ENCODE assay signal across 8 mouse cellular contexts in the genomic region with DNA sequence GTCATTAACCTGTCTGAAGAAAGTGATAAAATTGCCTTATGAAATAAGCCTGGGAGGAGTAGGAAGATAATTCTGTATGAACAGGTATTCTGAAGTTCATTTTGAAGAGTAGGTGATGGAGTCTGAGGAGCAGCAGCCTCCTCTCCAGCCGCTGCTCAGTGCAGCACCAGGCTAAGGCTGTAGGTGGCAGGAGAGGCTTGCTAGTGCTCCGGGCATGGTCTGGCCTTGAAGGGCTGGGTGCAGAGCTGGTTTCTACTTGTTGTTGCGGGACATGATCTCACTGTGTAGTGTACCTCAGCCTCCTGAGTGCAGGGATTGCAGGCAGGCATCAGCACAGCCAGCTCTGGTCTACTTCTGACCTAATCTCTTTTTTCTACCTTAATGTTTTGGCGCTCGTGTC. TPM values are rescaled to one million over a fixed set of nuclear protein-coding genes. Genes with fewer than 3 reads are reported as not detected.
DNase-seq lines count a peak whose midpoint lies in the region; ATAC-seq and TF ChIP-seq lines count a peak whose summit lies in the region.

No protein-coding gene starts in this region.

- no peaks in the 10 kb centered on the region for H3K9me3 ChIP-seq in hindbrain, embryonic 10.5 days
- H3K9me3 ChIP-seq in hindbrain, embryonic 12.5 days (replicated peaks), result no peaks in the 10 kb centered on the region
- no peaks in the 10 kb centered on the region for H3K9me3 ChIP-seq in intestine, postnatal 0 days (ENCODE audit: control insufficient read depth)
- H3K9me3 ChIP-seq in midbrain, embryonic 10.5 days (replicated peaks), result no peaks in the 10 kb centered on the region

- intact Hi-C loops in left cerebral cortex, postnatal 14 days (cut with DNase I), result loop anchor here (5.0 kb wide), 2 partner anchors 185 to 430 kb away; no protein-coding TSS in a partner anchor

- WGBS in hindbrain, embryonic 10.5 days, result 75% methylated on average over 5 of the region's 5 CpGs
- WGBS in hindbrain, embryonic 12.5 days, result 74% methylated on average over 5 of the region's 5 CpGs
- 51% methylated on average over 5 of the region's 5 CpGs for WGBS in intestine, postnatal 0 days
- WGBS in midbrain, embryonic 10.5 days, result 78% methylated on average over 5 of the region's 5 CpGs

- no peak for ATAC-seq in hindbrain, embryonic 12.5 days (ENCODE audit: low FRiP score)
- peak; percentile 86 for ATAC-seq in granulocyte monocyte progenitor cell, adult 5-6 weeks (replicated peaks; ENCODE audit: poor library complexity, severe bottlenecking)
- peak; percentile 67; the same call in 1 of the 2 replicates for ATAC-seq in intestine, postnatal 0 days

- TF ChIP-seq CTCF in intestine, postnatal 0 days (IDR thresholded peaks at IDR 0.05; ENCODE audit: low read depth), result peak; percentile 92

- H3K4me2 ChIP-seq in hindbrain, embryonic 12.5 days (replicated peaks), result no peak overlapping the region
- no peak overlapping the region for H3K4me2 ChIP-seq in intestine, postnatal 0 days (replicated peaks; ENCODE audit: low read depth)

- H3K27me3 ChIP-seq in hindbrain, embryonic 10.5 days (ENCODE audit: insufficient read depth, poor library complexity, severe bottlenecking), result no peaks in the 10 kb centered on the region
- no peaks in the 10 kb centered on the region for H3K27me3 ChIP-seq in hindbrain, embryonic 12.5 days
- H3K27me3 ChIP-seq in intestine, postnatal 0 days (replicated peaks; ENCODE audit: control insufficient read depth, insufficient read depth, low read length), result no peaks in the 10 kb centered on the region
- H3K27me3 ChIP-seq in midbrain, embryonic 10.5 days (ENCODE audit: low read depth, poor library complexity, severe bottlenecking), result no peaks in the 10 kb centered on the region

- no peak overlapping the region for H3K4me3 ChIP-seq in hindbrain, embryonic 10.5 days
- no peak overlapping the region for H3K4me3 ChIP-seq in hindbrain, embryonic 12.5 days
- no peak overlapping the region for H3K4me3 ChIP-seq in intestine, postnatal 0 days (ENCODE audit: low read depth, low read length)
- no peak overlapping the region for H3K4me3 ChIP-seq in midbrain, embryonic 10.5 days

- no peaks in the 10 kb centered on the region for H3K4me1 ChIP-seq in hindbrain, embryonic 10.5 days (replicated peaks)
- H3K4me1 ChIP-seq in hindbrain, embryonic 12.5 days, result no peaks in the 10 kb centered on the region
- H3K4me1 ChIP-seq in intestine, postnatal 0 days (replicated peaks; ENCODE audit: control insufficient read depth, insufficient read depth, low read length), result no peaks in the 10 kb centered on the region
- H3K4me1 ChIP-seq in midbrain, embryonic 10.5 days, result no peaks in the 10 kb centered on the region

- DNase-seq in hindbrain, embryonic 10.5 days (ENCODE audit: low spot score), result peak; percentile 41
- DNase-seq in embryo, embryonic 10 days (ENCODE audit: low spot score), result peak; percentile 58
- peak; percentile 76 for DNase-seq in left cerebral cortex, postnatal 14 days (ENCODE audit: low spot score in 2 of 2)
- peak; percentile 22 for DNase-seq in midbrain, embryonic 10.5 days (ENCODE audit: low spot score)
- DNase-seq in spleen, postnatal 10 days (ENCODE audit: low spot score in 2 of 2), result peak; percentile 19 to 65

- no peak overlapping the region for H3K9ac ChIP-seq in hindbrain, embryonic 12.5 days
- no peak overlapping the region for H3K9ac ChIP-seq in intestine, postnatal 0 days (ENCODE audit: low read depth, low read length)

- H3K36me3 ChIP-seq in hindbrain, embryonic 10.5 days, result peaks cover 94% of the 10 kb centered on the region
- peaks cover 72% of the 10 kb centered on the region for H3K36me3 ChIP-seq in hindbrain, embryonic 12.5 days
- peaks cover 35% of the 10 kb centered on the region for H3K36me3 ChIP-seq in intestine, postnatal 0 days (ENCODE audit: control insufficient read depth, insufficient read depth)
- H3K36me3 ChIP-seq in midbrain, embryonic 10.5 days, result peaks cover 95% of the 10 kb centered on the region

- no peak overlapping the region for H3K27ac ChIP-seq in hindbrain, embryonic 10.5 days
- no peak overlapping the region for H3K27ac ChIP-seq in hindbrain, embryonic 12.5 days
- H3K27ac ChIP-seq in intestine, postnatal 0 days (ENCODE audit: low read depth, low read length), result no peak overlapping the region
- no peak overlapping the region for H3K27ac ChIP-seq in midbrain, embryonic 10.5 days (replicated peaks)

RNA-seq across cellular contexts. Expression of a gene that starts 18.7 kb away (rescaled TPM):
- 28.8 and 34.5 TPM in 2 replicates for polyA plus RNA-seq in hindbrain, embryonic 10.5 days (2016; fragmentation: Nextera tagmentation; extraction: Ambion mirVana)
- 28.1 and 30.0 TPM in 2 replicates for polyA plus RNA-seq in hindbrain, embryonic 12.5 days (2016; fragmentation: Nextera tagmentation; extraction: Ambion mirVana)
- 22.2 and 30.4 TPM in 2 replicates for total RNA-seq in granulocyte monocyte progenitor cell, adult 5-6 weeks (2014; fragmentation: Nextera tagmentation)
- 12.7 and 14.9 TPM in 2 replicates for total RNA-seq in granulocyte monocyte progenitor cell, adult 5-6 weeks (2017)
- 5.2 and 5.3 TPM in 2 replicates for polyA plus RNA-seq in intestine, postnatal 0 days (2015; fragmentation: Nextera tagmentation; extraction: Ambion mirVana)
- 10 to 100 TPM; 19.7 to 20.3 TPM for total RNA-seq in left cerebral cortex, postnatal 14 days (2021)
- polyA plus RNA-seq in midbrain, embryonic 10.5 days (2016; fragmentation: Nextera tagmentation; extraction: Ambion mirVana), result 35.4 and 37.1 TPM in 2 replicates

RNA-seq across cellular contexts. Expression of a gene that starts 37.8 kb away (rescaled TPM):
- 0.72 and 0.73 TPM in 2 replicates for polyA plus RNA-seq in hindbrain, embryonic 10.5 days (2016; fragmentation: Nextera tagmentation; extraction: Ambion mirVana)
- 0.60 and 0.85 TPM in 2 replicates for polyA plus RNA-seq in hindbrain, embryonic 12.5 days (2016; fragmentation: Nextera tagmentation; extraction: Ambion mirVana)
- not detected in 2 replicates for total RNA-seq in granulocyte monocyte progenitor cell, adult 5-6 weeks (2014; fragmentation: Nextera tagmentation)
- not detected in 2 replicates for total RNA-seq in granulocyte monocyte progenitor cell, adult 5-6 weeks (2017)
- not detected in 2 replicates for polyA plus RNA-seq in intestine, postnatal 0 days (2015; fragmentation: Nextera tagmentation; extraction: Ambion mirVana)
- 1 to 10 TPM; 6.4 to 9.8 TPM for total RNA-seq in left cerebral cortex, postnatal 14 days (2021)
- 0.21 and 0.46 TPM in 2 replicates for polyA plus RNA-seq in midbrain, embryonic 10.5 days (2016; fragmentation: Nextera tagmentation; extraction: Ambion mirVana)

Comparison
In these comparisons a context has a peak if more than half of its experiments do, and no peak if none do; other contexts are left out.
1. DNase-seq: peak in every context shown above with its lines; median percentile 76 in left cerebral cortex, postnatal 14 days; 58 in embryo, embryonic 10 days; 42 in spleen, postnatal 10 days; 41 in hindbrain, embryonic 10.5 days; 22 in midbrain, embryonic 10.5 days.